Mouse (Mus musculus): ENCODE measurements around the gene Obox1.
"Not testable (repeated sequence)": the region's sequence is repeated elsewhere in the genome, so short reads cannot be mapped to it uniquely, and the experiment has no call there.

Obox1 gene

GRCm38 (mm10) chr7:15388421-15388998 is at the start of gene Obox1, which contains the start of gene Obox2:
TSS of gene Obox1 (plus strand) at chr7:15388948.
TSS of gene Obox2 (plus strand) at chr7:15388721.
- CTCF ChIA-PET: not testable (repeated sequence)

- CTCF ChIA-PET: not testable (repeated sequence)
Observed at GRCm38 (mm10) chr7:15399147-15399874, 10.6 kb downstream of the Obox1 start.

DNA sequence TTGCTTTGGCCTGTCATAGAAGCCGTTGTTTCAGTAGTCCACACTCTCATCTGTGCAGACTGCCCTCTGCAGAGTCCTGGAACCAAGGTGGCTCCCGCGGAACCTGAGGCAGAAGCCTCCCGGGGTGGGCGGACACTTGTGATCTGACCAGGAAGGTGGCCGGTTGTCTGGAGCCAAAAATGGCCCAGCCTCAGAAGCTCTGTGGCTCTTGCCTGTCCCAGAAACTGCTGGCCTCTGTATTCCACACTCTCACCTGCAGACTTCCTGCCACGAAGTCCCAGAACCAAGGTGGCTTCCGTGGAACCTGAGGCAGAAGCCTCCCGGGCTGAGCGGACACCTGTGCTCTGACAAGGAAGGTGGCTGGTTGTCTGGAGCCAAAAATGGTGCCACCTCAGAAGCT is 18.1 kb downstream of the Obox1 start:
- CTCF ChIA-PET: not testable (repeated sequence)

GRCm38 (mm10) chr7:15418046-15418445 is 29.3 kb downstream of the Obox1 start:
- CTCF ChIA-PET: not testable (repeated sequence)

- CTCF ChIA-PET: not testable (repeated sequence)
Observed at GRCm38 (mm10) chr7:15425537-15425936, 36.8 kb downstream of the Obox1 start.

DNA sequence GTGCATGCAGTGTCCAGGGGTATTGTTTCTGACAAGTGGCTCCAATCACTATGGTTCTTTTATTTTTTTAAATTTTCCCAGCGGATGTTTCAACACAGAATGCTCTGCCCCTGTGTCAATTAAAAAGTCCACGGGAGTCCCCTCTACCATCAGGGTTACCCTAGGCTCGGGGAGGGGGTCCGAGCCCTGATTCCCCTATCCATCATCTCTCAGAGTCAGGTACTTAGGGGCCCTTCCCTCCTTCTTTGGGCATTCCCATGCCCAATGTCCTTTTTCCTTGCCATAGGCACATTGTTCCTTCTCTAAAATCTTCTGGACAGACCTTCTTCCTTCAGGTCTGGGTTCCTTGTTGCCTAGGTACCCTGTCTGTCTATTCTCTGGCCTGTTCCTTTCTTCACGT is 120.7 kb downstream of the Obox1 start:
- CTCF ChIA-PET: not testable (repeated sequence)

All from spleen, embryonic (tissue).